Mouse (Mus musculus) liver, postnatal 0 days (tissue): ENCODE data around the gene Prrc2a.

Experiments used
- CTCF ChIP-seq: sonication (generic); IDR thresholded peaks from 2 replicates; pipeline ENCODE4 v1.5.1; 2016; ENCODE audit warnings: antibody characterized with exemption, low read depth
- EP300 ChIP-seq: IDR thresholded peaks from 2 replicates; pipeline ENCODE4 v1.6.1; 2016; ENCODE audit warnings: antibody characterized with exemption, low read depth, mild to moderate bottlenecking

- TF ChIP-seq CTCF (no peak), EP300 (no peak)
Observed at GRCm38 (mm10) chr17:35175968-35176367, 11.3 kb upstream of the Prrc2a start, which contains the start of gene Aif1.
